Mouse (Mus musculus) urinary bladder, adult 18-20 months (tissue): ENCODE results near the gene Ctsm.
"Not testable (repeated sequence)": the region's sequence is repeated elsewhere in the genome, so short reads cannot be mapped to it uniquely, and the experiment has no call there.

Experiments
- DNase-seq, 2 experiments: peaks; one replicate each; pipeline ENCODE4 v3.0.0; 2022; ENCODE audit warnings: low spot score in 2 of 2, mixed read lengths in 2 of 2

The Ctsm gene

DNA sequence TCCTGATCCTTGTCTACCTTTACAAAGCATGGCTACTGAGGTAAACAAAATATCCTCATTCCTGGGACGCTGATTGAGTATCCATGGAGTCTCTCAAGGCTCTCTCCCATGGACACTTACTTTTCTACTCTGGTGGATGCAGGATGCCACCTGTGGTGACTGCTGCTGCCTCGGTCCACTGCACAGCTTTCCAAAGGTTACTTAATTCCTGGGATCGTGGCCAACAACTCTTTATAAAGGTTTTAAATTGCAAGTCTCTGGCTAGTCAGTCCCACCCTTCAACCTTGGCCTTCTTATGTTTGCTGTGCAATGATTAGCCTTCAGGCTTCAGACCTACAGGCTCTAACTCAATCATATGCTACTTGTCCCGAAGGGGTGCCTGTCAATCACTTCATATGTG, at the start of gene Ctsm:
Gene Ctsm (minus strand): TSS at position 209 of the 400 bp plus-strand sequence.
- no peak for DNase-seq

DNA sequence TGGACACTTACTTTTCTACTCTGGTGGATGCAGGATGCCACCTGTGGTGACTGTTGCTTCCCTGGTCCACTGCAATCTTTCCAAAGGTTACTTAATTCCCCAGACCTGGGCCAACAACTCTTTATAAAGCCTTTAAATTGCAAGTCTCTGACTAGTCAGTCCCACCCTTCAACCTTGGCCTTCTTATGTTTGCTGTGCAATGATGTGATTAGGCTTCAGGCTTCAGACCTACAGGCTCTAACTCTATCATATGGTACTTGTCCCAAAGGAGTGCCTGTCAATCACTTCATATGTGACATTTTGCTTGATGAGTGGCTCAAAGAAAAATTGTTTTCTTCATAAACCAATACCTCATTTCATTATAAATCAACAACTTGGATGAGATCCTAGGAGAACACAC, 28.4 kb upstream of the Ctsm start, which contains the start of gene Cts3:
Gene Cts3 (minus strand): TSS at position 101 of the 400 bp plus-strand sequence.
- DNase-seq = no peak

- DNase-seq = not testable (repeated sequence)
Observed at GRCm38 (mm10) chr13:61568074-61568473, 26.4 kb upstream of the Ctsm start, which contains the start of gene Gm49352. Gene Gm49352 (minus strand): TSS chr13:61568174.
